Mouse (Mus musculus): ENCODE measurements around the gene Cenpl.

DNA sequence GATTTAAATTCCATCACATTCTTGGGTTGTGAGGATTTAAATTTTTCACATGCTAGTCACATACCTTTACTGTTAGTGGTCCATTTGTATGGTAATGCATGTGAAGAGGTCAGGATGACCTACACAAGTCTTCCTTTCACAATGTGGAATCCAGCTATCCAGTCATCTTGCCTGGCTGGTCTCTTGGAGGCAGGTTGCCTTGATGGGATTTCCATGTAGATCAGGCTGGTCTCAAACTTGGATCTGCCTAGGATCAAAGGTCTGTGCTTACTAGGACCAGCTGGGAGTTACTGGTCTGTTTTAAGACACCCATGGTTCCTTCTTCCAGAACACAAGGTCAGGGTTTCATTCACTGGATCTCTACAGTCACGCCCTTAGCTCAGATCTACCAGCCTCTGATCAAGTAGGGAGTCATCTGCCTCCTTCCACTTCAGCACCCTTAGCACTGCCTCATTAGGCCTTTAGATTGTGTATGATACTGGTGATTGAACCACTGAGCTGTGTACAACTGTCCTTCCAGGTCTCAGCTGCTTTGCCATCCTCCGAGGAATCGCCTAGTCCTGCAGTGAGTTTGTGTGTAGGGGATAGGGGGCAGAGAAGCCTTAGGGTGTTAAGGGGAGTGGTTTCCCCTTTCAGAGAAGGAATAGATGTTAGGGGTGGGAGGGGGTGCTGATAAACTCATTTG is 30.6 kb upstream of the Cenpl start:
- TF ChIP-seq POLR2A (IDR thresholded peaks at IDR 0.05; ENCODE audit: low read depth, low read length), result no peak
- no peak for TF ChIP-seq CTCF (IDR thresholded peaks at IDR 0.05; ENCODE audit: extremely low read depth, insufficient read length, insufficient replicate concordance, low read depth, low read length)
